Mouse (Mus musculus) small intestine, adult 2 months (tissue): ENCODE data around the gene Grik3. TPM values are rescaled to one million over a fixed set of nuclear protein-coding genes. Genes with fewer than 3 reads are reported as not detected.

Experiments
- H3K27ac ChIP-seq: fragments of 200-500 bp; 2 replicates; pipeline ENCODE4 v1.5.1; 2012; ENCODE audit warnings: low read depth, low read length, control low read depth, inconsistent platforms; ENCODE audit not compliant: insufficient read depth
- H3K27me3 ChIP-seq: fragments of 200-500 bp; 2 replicates; pipeline ENCODE4 v1.6.1; 2012; ENCODE audit warnings: mild to moderate bottlenecking, moderate library complexity, low read length, inconsistent platforms; ENCODE audit not compliant: control insufficient read depth, insufficient read depth
- H3K36me3 ChIP-seq: fragments of 200-500 bp; 2 replicates; pipeline ENCODE4 v1.6.1; 2012; ENCODE audit warnings: mild to moderate bottlenecking, low read length, control low read depth, inconsistent platforms; ENCODE audit not compliant: control insufficient read depth, insufficient read depth
- H3K4me1 ChIP-seq: fragments of 200-500 bp; 2 replicates; pipeline ENCODE4 v1.6.1; 2012; ENCODE audit warnings: low read length, inconsistent platforms, mixed read lengths; ENCODE audit not compliant: control insufficient read depth, insufficient read depth, insufficient read length
- H3K4me3 ChIP-seq: fragments of 200-500 bp; 2 replicates; pipeline ENCODE4 v1.5.1; 2012; ENCODE audit warnings: low read depth, mild to moderate bottlenecking, control low read depth, inconsistent platforms, low read length, moderate library complexity
- CTCF ChIP-seq: fragments of 200-500 bp; IDR thresholded peaks from 2 replicates; pipeline ENCODE4 v1.5.1; 2012; ENCODE audit warnings: low read depth, mild to moderate bottlenecking, control low read depth, inconsistent platforms, low read length, moderate library complexity, mixed read lengths; ENCODE audit not compliant: insufficient replicate concordance, insufficient read length; ENCODE audit errors: extremely low read depth
- POLR2A ChIP-seq: fragments of 200-500 bp; IDR thresholded peaks from 2 replicates; pipeline ENCODE4 v1.6.1; 2012; ENCODE audit warnings: low read depth, mild to moderate bottlenecking, control low read depth, inconsistent platforms, low read length, moderate library complexity
- WGBS: fragments of 180-500 bp; shearing (Covaris S2); methylation state at CpG from one replicate; pipeline ENCODE4 v1.1.7; 2018; 5-methylcytosine and 5-hydroxymethylcytosine counted together
- polyA plus RNA-seq: library from polyadenylated mRNA; depleted of rRNA; stranded (reverse); fragments of >200 nt; gene quantifications from 2 replicates; pipeline ENCODE4 v1.2.3, GENCODE M21; 2012

Gene Grik3
- polyA plus RNA-seq, 1 experiment, result 0.18 TPM

DNA sequence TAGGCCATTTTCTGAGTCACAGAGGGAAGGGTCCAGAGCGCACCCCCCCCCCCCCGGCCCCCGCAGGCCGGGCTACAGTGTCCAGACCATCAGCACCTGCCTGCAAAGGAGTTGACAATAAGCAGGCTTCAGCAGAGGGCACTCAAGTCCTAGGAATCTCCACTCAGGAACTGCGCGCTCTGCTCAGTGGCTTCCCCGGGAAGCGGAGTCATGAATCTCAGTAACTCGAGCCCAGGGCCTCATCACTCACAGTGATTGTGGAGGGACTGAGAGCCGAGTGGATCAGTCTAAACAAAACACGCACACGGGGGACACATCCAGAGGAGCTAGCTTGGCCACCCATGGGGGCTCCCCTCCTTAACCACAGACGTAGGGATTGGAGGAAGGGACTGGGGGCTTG lies 3.9 kb upstream of the Grik3 start:
- Histone ChIP-seq H3K4me3 (no peak overlapping the region), H3K36me3 (no peaks in the 10 kb centered on the region), H3K4me1 (no peaks in the 10 kb centered on the region), H3K27ac (no peak overlapping the region), H3K27me3 (peaks cover 46% of the 10 kb centered on the region)
- TF ChIP-seq CTCF (no peak), POLR2A (no peak)
- 6% methylated on average over 13 of the region's 13 CpGs for WGBS

DNA sequence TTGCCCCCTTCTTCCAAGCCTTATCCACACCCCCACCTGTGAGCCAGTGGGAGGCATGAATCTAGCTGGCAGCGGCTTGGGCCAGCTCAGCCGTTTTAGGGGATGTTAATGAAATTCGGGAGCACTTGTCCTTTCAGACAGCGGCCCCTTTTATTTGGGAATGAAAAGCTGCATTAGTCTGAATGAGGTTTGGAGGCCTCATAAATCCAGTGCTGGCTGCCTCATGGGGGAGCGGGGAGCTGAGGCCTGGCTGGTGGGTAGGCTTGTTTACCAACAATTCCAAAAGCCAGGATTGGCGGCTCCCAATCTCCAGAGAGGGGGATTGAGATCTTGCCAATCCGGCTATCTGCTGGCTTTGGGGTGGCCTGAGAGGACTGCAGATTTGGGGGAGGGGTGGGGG lies 3.5 kb upstream of the Grik3 start:
- Histone ChIP-seq H3K36me3 (no peaks in the 10 kb centered on the region), H3K27me3 (peaks cover 48% of the 10 kb centered on the region), H3K4me3 (no peak overlapping the region), H3K27ac (no peak overlapping the region), H3K4me1 (no peaks in the 10 kb centered on the region)
- no peak for TF ChIP-seq POLR2A
- no peak for TF ChIP-seq CTCF
- WGBS, result 6% methylated on average over 7 of the region's 7 CpGs

DNA sequence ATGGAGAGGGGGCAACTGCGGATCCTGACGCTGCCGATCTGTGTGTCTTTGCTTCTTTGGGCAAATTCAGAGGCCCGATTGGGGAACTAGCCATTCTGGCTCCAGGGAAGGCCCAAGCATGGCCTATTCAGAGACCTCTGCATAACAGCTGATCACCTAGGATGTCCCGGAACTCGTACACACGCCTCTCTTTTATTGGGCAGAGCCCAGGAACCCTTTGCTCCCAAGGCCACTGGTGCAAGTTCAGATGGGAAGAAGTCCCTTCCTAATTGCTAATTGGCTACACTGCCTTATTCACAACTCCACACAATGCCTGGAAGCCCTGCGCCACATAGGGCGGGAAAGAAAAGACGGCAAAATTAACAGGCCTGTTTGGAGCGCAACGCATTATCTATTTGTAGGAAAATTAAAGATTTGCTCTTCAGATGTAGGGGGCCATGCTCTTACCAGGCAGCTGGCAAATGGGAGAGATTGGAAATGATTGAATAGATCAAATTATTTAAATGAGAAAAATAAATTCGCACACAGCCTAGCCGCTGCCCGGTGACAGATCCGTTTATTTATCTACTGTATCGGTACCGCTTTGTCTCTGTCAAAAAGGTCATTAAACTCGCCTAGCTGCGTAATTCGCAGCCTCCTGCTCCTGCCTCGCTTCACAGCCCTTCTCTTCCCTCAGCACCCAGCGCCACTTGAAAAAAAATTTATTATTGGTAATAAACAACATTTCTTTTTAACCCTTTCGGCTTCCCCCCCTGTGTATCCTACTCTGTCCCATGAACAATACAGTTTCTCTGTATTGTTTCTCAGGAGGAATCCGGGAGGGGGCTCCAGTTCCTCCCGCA lies 1.5 kb upstream of the Grik3 start:
- 7% methylated on average over 26 of the region's 26 CpGs for WGBS
- H3K27ac ChIP-seq, result no peak overlapping the region
- no peaks in the 10 kb centered on the region for H3K36me3 ChIP-seq
- no peak overlapping the region for H3K4me3 ChIP-seq
- TF ChIP-seq POLR2A (no peak), CTCF (no peak)
- no peaks in the 10 kb centered on the region for H3K4me1 ChIP-seq
- H3K27me3 ChIP-seq, result peaks cover 48% of the 10 kb centered on the region

DNA sequence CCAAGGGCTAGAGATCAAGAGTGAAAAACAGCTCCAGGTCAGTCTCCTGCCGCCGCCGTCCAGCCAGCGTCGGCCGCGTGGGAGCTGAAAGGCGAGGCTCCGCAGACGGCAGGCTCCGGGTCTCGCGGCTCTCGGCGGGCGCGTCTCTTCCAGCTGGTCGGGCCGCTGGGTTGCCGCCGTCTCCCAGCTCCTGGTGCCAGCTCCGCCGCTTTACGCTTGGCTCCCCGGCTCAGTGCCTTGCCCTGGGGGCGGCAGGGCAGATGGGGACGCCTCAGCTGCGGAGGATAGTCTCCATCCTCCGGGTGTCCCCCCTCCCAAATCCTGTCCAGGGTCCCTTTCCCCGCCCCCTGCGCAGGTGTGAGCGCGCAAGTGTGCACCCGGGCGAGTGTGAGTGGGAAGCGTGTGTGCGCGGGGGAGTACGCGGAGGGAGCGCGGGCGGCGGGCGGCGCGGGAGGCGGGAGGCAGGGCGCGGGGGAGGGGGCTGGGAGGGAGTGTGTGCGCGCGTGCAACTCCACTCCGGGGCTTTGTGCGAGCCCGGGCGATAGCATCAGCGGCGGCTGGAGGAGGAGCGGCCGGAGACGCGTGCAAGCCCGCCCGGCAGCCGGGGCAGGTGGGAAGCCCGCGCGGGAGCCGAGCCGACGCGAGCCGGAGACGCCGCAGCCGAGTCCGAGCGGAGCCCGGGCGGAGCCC lies 454 bp upstream of the Grik3 start:
- peaks cover 48% of the 10 kb centered on the region for H3K27me3 ChIP-seq
- H3K4me3 ChIP-seq, result no peak overlapping the region
- no peak overlapping the region for H3K27ac ChIP-seq
- H3K36me3 ChIP-seq, result no peaks in the 10 kb centered on the region
- TF ChIP-seq POLR2A, result no peak
- no peak for TF ChIP-seq CTCF
- 1% methylated on average over 77 of the region's 81 CpGs for WGBS
- no peaks in the 10 kb centered on the region for H3K4me1 ChIP-seq

DNA sequence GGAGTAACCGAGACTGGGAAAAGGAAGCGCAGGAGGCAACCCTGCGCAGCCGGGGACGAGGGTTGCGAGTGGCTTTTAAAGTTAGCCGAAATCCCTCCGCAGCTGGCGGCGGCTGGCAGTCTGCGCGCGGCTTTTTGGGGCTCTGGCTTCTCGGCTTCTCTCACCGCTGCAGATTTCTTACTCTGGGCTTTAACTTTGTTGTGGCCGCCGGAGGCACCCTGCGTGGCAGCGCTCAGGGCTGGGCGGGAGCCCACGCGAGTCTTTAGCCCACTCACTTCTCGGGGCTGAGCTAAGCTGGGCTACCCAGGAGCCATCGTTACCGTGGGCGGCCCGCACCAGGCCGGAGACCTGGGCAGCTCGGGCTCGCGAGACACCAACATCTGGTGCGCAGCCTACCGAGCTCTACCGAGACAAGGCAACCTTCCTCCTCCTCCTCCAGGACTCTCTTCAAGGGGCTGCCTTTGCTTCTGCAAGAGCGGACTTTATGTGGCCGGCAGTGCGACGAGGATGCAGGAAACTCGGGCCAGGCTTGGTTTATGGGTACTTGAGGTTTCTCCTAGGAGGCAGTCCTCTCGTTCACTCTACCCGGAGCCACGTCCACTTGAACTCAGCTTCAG lies 1.1 kb downstream of the Grik3 start:
- H3K4me1 ChIP-seq, result no peaks in the 10 kb centered on the region
- H3K27me3 ChIP-seq, result peaks cover 44% of the 10 kb centered on the region
- H3K36me3 ChIP-seq, result no peaks in the 10 kb centered on the region
- TF ChIP-seq POLR2A (no peak), CTCF (no peak)
- H3K4me3 ChIP-seq, result no peak overlapping the region
- WGBS, result 3% methylated on average over 42 of the region's 42 CpGs
- no peak overlapping the region for H3K27ac ChIP-seq

DNA sequence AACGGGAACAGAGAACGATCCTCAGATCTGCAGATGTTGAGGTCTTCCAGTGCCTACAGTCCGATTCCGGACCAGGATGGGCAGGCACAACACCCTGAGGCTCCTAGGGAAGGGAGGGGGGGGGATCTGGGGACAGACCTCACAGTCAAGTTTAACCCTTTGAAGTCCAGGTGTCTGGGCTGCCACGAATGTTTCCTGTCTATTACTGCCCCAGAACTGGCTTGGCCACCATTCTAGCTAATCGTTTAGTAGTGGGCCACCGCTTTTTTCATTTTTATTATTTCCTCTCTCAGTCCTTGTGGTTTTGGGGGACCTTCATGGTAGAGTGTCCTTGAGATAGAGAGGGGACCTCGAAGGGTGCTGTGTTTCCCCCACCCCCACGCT lies 1.6 kb downstream of the Grik3 start:
- TF ChIP-seq POLR2A (no peak), CTCF (no peak)
- 16% methylated on average over 9 of the region's 9 CpGs for WGBS
- H3K27ac ChIP-seq, result no peak overlapping the region
- peaks cover 40% of the 10 kb centered on the region for H3K27me3 ChIP-seq
- H3K36me3 ChIP-seq, result no peaks in the 10 kb centered on the region
- H3K4me3 ChIP-seq, result no peak overlapping the region
- H3K4me1 ChIP-seq, result no peaks in the 10 kb centered on the region

DNA sequence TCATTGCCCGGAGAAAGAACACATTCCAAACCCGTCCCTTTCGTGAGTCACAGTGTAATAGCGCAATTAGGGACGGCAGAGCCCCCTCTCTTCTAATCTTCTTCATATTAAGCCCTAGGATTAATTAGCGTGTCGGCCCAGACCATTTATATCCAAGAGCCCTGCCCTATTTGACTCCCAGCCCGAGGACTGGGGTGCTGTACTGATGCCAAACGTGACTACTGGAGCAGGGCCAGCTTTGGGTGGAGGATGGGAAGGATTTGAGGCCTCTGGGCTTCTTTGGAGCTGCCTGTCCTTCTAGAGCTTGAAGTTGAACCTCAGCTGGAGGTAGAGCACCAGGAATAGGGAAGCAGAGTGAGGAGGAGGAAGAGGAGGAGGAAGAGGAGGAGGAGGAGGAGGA lies 2.2 kb downstream of the Grik3 start:
- Histone ChIP-seq H3K27me3 (peaks cover 35% of the 10 kb centered on the region), H3K36me3 (no peaks in the 10 kb centered on the region), H3K27ac (no peak overlapping the region), H3K4me1 (no peaks in the 10 kb centered on the region), H3K4me3 (no peak overlapping the region)
- WGBS, result 23% methylated on average over 9 of the region's 9 CpGs
- TF ChIP-seq POLR2A (no peak), CTCF (no peak)
